Mouse (Mus musculus) limb, embryonic 12.5 days (tissue): ENCODE measurements at regions not wholly inside any gene's neighbourhood (a gene's known extent, or its start where the extent isn't known, plus 50 kb on each side); places are given as distances from the start of the nearest gene placed in this dataset.

Experiments used
- ATAC-seq: fragments of 200-750 bp; cut with Nextera tagmentation; 2 replicates; pipeline ENCODE4 v1.8.0; 2017; ENCODE audit warnings: low read depth, moderate TSS enrichment; ENCODE audit not compliant: insufficient number of reproducible peaks, insufficient read depth, low FRiP score, low TSS enrichment
- H3K27ac ChIP-seq: fragments of 300-500 bp; sonication (generic); 2 replicates; pipeline ENCODE4 v1.5.1; 2016; ENCODE audit warnings: mild to moderate bottlenecking, moderate library complexity
- H3K27me3 ChIP-seq: fragments of 300-500 bp; sonication (generic); 2 replicates; pipeline ENCODE4 v1.6.1; 2016; ENCODE audit warnings: mild to moderate bottlenecking, moderate library complexity
- H3K36me3 ChIP-seq: fragments of 300-500 bp; sonication (generic); 2 replicates; pipeline ENCODE4 v1.6.1; 2016; ENCODE audit warnings: mild to moderate bottlenecking, moderate library complexity
- H3K4me1 ChIP-seq: fragments of 300-500 bp; sonication (generic); replicated peaks from 2 replicates; pipeline ENCODE4 v1.6.1; 2016
- H3K4me2 ChIP-seq: fragments of 300-500 bp; sonication (generic); 2 replicates; pipeline ENCODE4 v1.6.1; 2016; ENCODE audit warnings: mild to moderate bottlenecking, moderate library complexity
- H3K4me3 ChIP-seq: fragments of 300-500 bp; sonication (generic); replicated peaks from 2 replicates; pipeline ENCODE4 v1.5.1; 2016; ENCODE audit warnings: mild to moderate bottlenecking
- H3K9ac ChIP-seq: fragments of 300-500 bp; sonication (generic); replicated peaks from 2 replicates; pipeline ENCODE4 v1.6.1; 2016; ENCODE audit warnings: mild to moderate bottlenecking, moderate library complexity
- H3K9me3 ChIP-seq: fragments of 300-500 bp; sonication (generic); 2 replicates; pipeline ENCODE4 v1.6.1; 2016; ENCODE audit warnings: mild to moderate bottlenecking, moderate library complexity
- WGBS: fragments of 180-500 bp; shearing (Covaris S2); methylation state at CpG from one replicate; pipeline ENCODE4 v1.1.7; 2016; 5-methylcytosine and 5-hydroxymethylcytosine counted together

GRCm38 (mm10) chr4:125339056-125339455 is 151.4 kb upstream of the Grik3 start:
- H3K4me3 ChIP-seq, result no peak overlapping the region
- ATAC-seq, result no peak
- H3K27me3 ChIP-seq, result no peaks in the 10 kb centered on the region
- no peak overlapping the region for H3K27ac ChIP-seq
- 64% methylated on average over 2 of the region's 2 CpGs for WGBS
- H3K4me1 ChIP-seq, result no peaks in the 10 kb centered on the region
- H3K4me2 ChIP-seq, result no peak overlapping the region
- no peaks in the 10 kb centered on the region for H3K9me3 ChIP-seq
- no peak overlapping the region for H3K9ac ChIP-seq
- H3K36me3 ChIP-seq, result no peaks in the 10 kb centered on the region

- ATAC-seq, result no peak
- no peaks in the 10 kb centered on the region for H3K9me3 ChIP-seq
- WGBS, result 31% methylated on average over 3 of the region's 3 CpGs
Measured at GRCm38 (mm10) chr4:125328806-125329205, 161.7 kb upstream of the Grik3 start.

GRCm38 (mm10) chr4:125324495-125324894 is 166.0 kb upstream of the Grik3 start:
- H3K4me3 ChIP-seq, result no peak overlapping the region
- no peak overlapping the region for H3K4me2 ChIP-seq
- no peak overlapping the region for H3K9ac ChIP-seq
- H3K27ac ChIP-seq, result no peak overlapping the region
- WGBS, result 77% methylated on average over 3 of the region's 3 CpGs
- no peaks in the 10 kb centered on the region for H3K36me3 ChIP-seq
- H3K9me3 ChIP-seq, result no peaks in the 10 kb centered on the region
- ATAC-seq, result no peak
- peaks cover 6% of the 10 kb centered on the region; the same call in 1 of the 2 replicates for H3K27me3 ChIP-seq
- no peaks in the 10 kb centered on the region for H3K4me1 ChIP-seq

More at GRCm38 (mm10) chr4:125328806-125329205, 161.7 kb upstream of the Grik3 start:
- Histone ChIP-seq H3K4me1 (no peaks in the 10 kb centered on the region), H3K36me3 (no peaks in the 10 kb centered on the region), H3K4me3 (no peak overlapping the region), H3K4me2 (no peak overlapping the region), H3K9ac (no peak overlapping the region), H3K27ac (no peak overlapping the region), H3K27me3 (peaks cover 6% of the 10 kb centered on the region; the same call in 1 of the 2 replicates)

- no peaks in the 10 kb centered on the region for H3K36me3 ChIP-seq
- H3K4me2 ChIP-seq, result no peak overlapping the region
- no peak for ATAC-seq
- H3K9ac ChIP-seq, result no peak overlapping the region
- H3K9me3 ChIP-seq, result no peaks in the 10 kb centered on the region
- H3K4me1 ChIP-seq, result no peaks in the 10 kb centered on the region
- peaks cover 52% of the 10 kb centered on the region for H3K27me3 ChIP-seq
- no peak overlapping the region for H3K27ac ChIP-seq
- WGBS, result 67% methylated on average over 5 of the region's 5 CpGs
- no peak overlapping the region for H3K4me3 ChIP-seq
Measured at GRCm38 (mm10) chr4:125319343-125319742, 171.2 kb upstream of the Grik3 start.

- Histone ChIP-seq H3K27me3 (peaks cover 62% of the 10 kb centered on the region), H3K36me3 (no peaks in the 10 kb centered on the region), H3K4me1 (no peaks in the 10 kb centered on the region), H3K4me3 (no peak overlapping the region), H3K9ac (no peak overlapping the region), H3K4me2 (no peak overlapping the region), H3K9me3 (no peaks in the 10 kb centered on the region), H3K27ac (no peak overlapping the region)
- 52% methylated on average over 8 of the region's 8 CpGs for WGBS
- no peak for ATAC-seq
Measured at GRCm38 (mm10) chr4:125318293-125318692, 172.2 kb upstream of the Grik3 start.

GRCm38 (mm10) chr4:125316876-125317275 is 173.6 kb upstream of the Grik3 start:
- ATAC-seq, result no peak
- 72% methylated on average over 3 of the region's 3 CpGs for WGBS

GRCm38 (mm10) chr4:125315818-125316217 is 174.7 kb upstream of the Grik3 start:
- Histone ChIP-seq H3K36me3 (no peaks in the 10 kb centered on the region), H3K4me3 (no peak overlapping the region), H3K27ac (no peak overlapping the region), H3K4me1 (no peaks in the 10 kb centered on the region), H3K27me3 (peaks cover 87% of the 10 kb centered on the region), H3K9me3 (no peaks in the 10 kb centered on the region), H3K9ac (no peak overlapping the region), H3K4me2 (no peak overlapping the region)
- 9% methylated on average over 6 of the region's 6 CpGs for WGBS
- no peak for ATAC-seq

More at GRCm38 (mm10) chr4:125316876-125317275, 173.6 kb upstream of the Grik3 start:
- Histone ChIP-seq H3K36me3 (no peaks in the 10 kb centered on the region), H3K27me3 (peaks cover 76% of the 10 kb centered on the region), H3K27ac (no peak overlapping the region), H3K4me1 (no peaks in the 10 kb centered on the region), H3K9ac (no peak overlapping the region), H3K4me3 (no peak overlapping the region), H3K4me2 (no peak overlapping the region), H3K9me3 (no peaks in the 10 kb centered on the region)

- Histone ChIP-seq H3K27me3 (peaks cover 94% of the 10 kb centered on the region), H3K4me1 (no peaks in the 10 kb centered on the region), H3K9ac (no peak overlapping the region), H3K27ac (no peak overlapping the region), H3K4me3 (no peak overlapping the region), H3K4me2 (no peak overlapping the region), H3K9me3 (no peaks in the 10 kb centered on the region), H3K36me3 (no peaks in the 10 kb centered on the region)
- ATAC-seq, result no peak
- 76% methylated on average over 3 of the region's 3 CpGs for WGBS
Measured at GRCm38 (mm10) chr4:125313892-125314291, 176.6 kb upstream of the Grik3 start.

GRCm38 (mm10) chr4:125313252-125313651 is 177.2 kb upstream of the Grik3 start:
- Histone ChIP-seq H3K36me3 (no peaks in the 10 kb centered on the region), H3K27ac (no peak overlapping the region), H3K4me2 (no peak overlapping the region), H3K4me3 (no peak overlapping the region), H3K9me3 (no peaks in the 10 kb centered on the region), H3K9ac (no peak overlapping the region), H3K4me1 (peaks cover 5% of the 10 kb centered on the region; the same call in 1 of the 2 replicates), H3K27me3 (peaks cover 88% of the 10 kb centered on the region)
- no peak for ATAC-seq
- 5% methylated on average over 11 of the region's 11 CpGs for WGBS

GRCm38 (mm10) chr4:125308171-125308570 is 180.5 kb upstream of the Zc3h12a start:
- H3K36me3 ChIP-seq, result no peaks in the 10 kb centered on the region
- no peak overlapping the region for H3K4me3 ChIP-seq
- no peak overlapping the region for H3K9ac ChIP-seq
- no peak overlapping the region for H3K27ac ChIP-seq
- H3K9me3 ChIP-seq, result no peaks in the 10 kb centered on the region
- peaks cover 11% of the 10 kb centered on the region for H3K4me1 ChIP-seq
- peaks cover 74% of the 10 kb centered on the region for H3K27me3 ChIP-seq
- ATAC-seq, result no peak
- no peak overlapping the region for H3K4me2 ChIP-seq
- 21% methylated on average over 8 of the region's 8 CpGs for WGBS

GRCm38 (mm10) chr4:125305766-125306165 is 178.1 kb upstream of the Zc3h12a start:
- no peak overlapping the region for H3K4me2 ChIP-seq
- peaks cover 63% of the 10 kb centered on the region for H3K27me3 ChIP-seq
- no peak overlapping the region for H3K4me3 ChIP-seq
- no peaks in the 10 kb centered on the region for H3K9me3 ChIP-seq
- peaks cover 11% of the 10 kb centered on the region for H3K4me1 ChIP-seq
- H3K9ac ChIP-seq, result no peak overlapping the region
- H3K27ac ChIP-seq, result no peak overlapping the region
- H3K36me3 ChIP-seq, result no peaks in the 10 kb centered on the region
- 78% methylated on average over 6 of the region's 6 CpGs for WGBS
- no peak for ATAC-seq

- peaks cover under 1% of the 10 kb centered on the region; the same call in 1 of the 2 replicates for H3K4me1 ChIP-seq
- peaks cover 55% of the 10 kb centered on the region for H3K27me3 ChIP-seq
- H3K4me2 ChIP-seq, result no peak overlapping the region
- WGBS, result 68% methylated on average over 7 of the region's 7 CpGs
- no peaks in the 10 kb centered on the region for H3K36me3 ChIP-seq
- ATAC-seq, result no peak
- no peak overlapping the region for H3K4me3 ChIP-seq
- no peak overlapping the region for H3K9ac ChIP-seq
- H3K9me3 ChIP-seq, result no peaks in the 10 kb centered on the region
- no peak overlapping the region for H3K27ac ChIP-seq
Measured at GRCm38 (mm10) chr4:125302660-125303059, 175.0 kb upstream of the Zc3h12a start.
